In genomic region chr2:11375726-11376454, GRCm38 (mm10) we compare ENCODE assay signal across 14 mouse cellular contexts.
A peak's percentile ranks its signal among the peaks of the same experiment; 100 is the strongest.
DNase-seq lines count a peak whose midpoint lies in the region; ATAC-seq and TF ChIP-seq lines count a peak whose summit lies in the region.
"Had no signal": no experiment of that assay in that cellular context is flagged by ENCODE, and none has a peak within 500 bp of the region (broad histone marks: within the 10 kb centered on the region; RNA-seq: fewer than 3 reads in every experiment).

No protein-coding gene starts in this region.

- TF ChIP-seq EP300 in MEL (IDR thresholded peaks at IDR 0.05; ENCODE audit: low read depth in 1 of 2, low read length in 2 of 2) = no peak

- DNase-seq in kidney, adult 2 months = peak; percentile 69
- no peak for DNase-seq in MEL (ENCODE audit: low read depth, low spot score)
- DNase-seq in kidney, postnatal 0 days (ENCODE audit: low spot score) = no peak
- DNase-seq in lung, postnatal 36 days = peak; percentile 55
- DNase-seq in layer of hippocampus, postnatal 36 days = no peak
- DNase-seq in right cerebral cortex, postnatal 14 days = no peak
- DNase-seq: midbrain, embryonic 14.5 days had no signal

- no peaks in the 10 kb centered on the region for H3K36me3 ChIP-seq in kidney, adult 2 months (ENCODE audit: control insufficient read depth, insufficient read depth, low read length)
- no peaks in the 10 kb centered on the region for H3K36me3 ChIP-seq in kidney, embryonic 14.5 days (ENCODE audit: control insufficient read depth, insufficient read depth, low read length)
- peaks cover 0 to 26% of the 10 kb centered on the region in 2 experiments; a peak in 2 of 4 replicates for H3K36me3 ChIP-seq in MEL (ENCODE audit: control insufficient read depth in 1 of 2, insufficient read depth in 2 of 2, low read length in 2 of 2)
- H3K36me3 ChIP-seq in kidney, postnatal 0 days (ENCODE audit: insufficient read depth, low read length) = no peaks in the 10 kb centered on the region
- H3K36me3 ChIP-seq: heart, embryonic 12.5 days; limb, embryonic 15.5 days had no signal

- no peak overlapping the region for H3K4me3 ChIP-seq in kidney, adult 2 months (ENCODE audit: insufficient read depth, low read depth, low read length)
- no peak overlapping the region for H3K4me3 ChIP-seq in kidney, embryonic 14.5 days (ENCODE audit: low read length)
- H3K4me3 ChIP-seq in MEL (ENCODE audit: control insufficient read depth in 1 of 2, insufficient read depth in 1 of 2, low read depth in 2 of 2, low read length in 2 of 2) = no peak overlapping the region; a peak in 1 of 4 replicates
- H3K4me3 ChIP-seq in kidney, postnatal 0 days (replicated peaks; ENCODE audit: low read depth, low read length) = no peak overlapping the region
- H3K4me3 ChIP-seq: heart, embryonic 12.5 days; layer of hippocampus, adult 2 months; limb, embryonic 15.5 days had no signal

- no peaks in the 10 kb centered on the region for H3K9me3 ChIP-seq in kidney, embryonic 14.5 days (ENCODE audit: control insufficient read depth, low read length)
- H3K9me3 ChIP-seq in MEL (replicated peaks; ENCODE audit: insufficient read depth, low read length) = no peaks in the 10 kb centered on the region
- no peaks in the 10 kb centered on the region for H3K9me3 ChIP-seq in kidney, postnatal 0 days (replicated peaks; ENCODE audit: low read length)
- H3K9me3 ChIP-seq: heart, embryonic 12.5 days; limb, embryonic 15.5 days had no signal

- WGBS in kidney, adult 2 months = 44% methylated on average over 10 of the region's 10 CpGs
- WGBS in kidney, embryonic 14.5 days = 61% methylated on average over 10 of the region's 10 CpGs
- 52% methylated on average over 10 of the region's 10 CpGs for WGBS in kidney, postnatal 0 days

- peaks cover 22% of the 10 kb centered on the region for H3K4me1 ChIP-seq in kidney, adult 2 months (ENCODE audit: control insufficient read depth, insufficient read depth, low read length)
- H3K4me1 ChIP-seq in kidney, embryonic 14.5 days (ENCODE audit: control insufficient read depth, insufficient read depth, low read length) = no peaks in the 10 kb centered on the region
- peaks cover 27 to 32% of the 10 kb centered on the region in 2 experiments for H3K4me1 ChIP-seq in MEL (ENCODE audit: control insufficient read depth in 1 of 2, insufficient read depth in 2 of 2, low read length in 2 of 2)
- H3K4me1 ChIP-seq in kidney, postnatal 0 days (replicated peaks; ENCODE audit: insufficient read depth, low read length) = 0 out of 2 replicates have a peak, but pooled peaks cover 4% of the 10 kb centered on the region
- H3K4me1 ChIP-seq: heart, embryonic 12.5 days; limb, embryonic 15.5 days had no signal

- no peak for TF ChIP-seq CTCF in kidney, adult 2 months (conservative IDR thresholded peaks at IDR 0.05; ENCODE audit: insufficient read depth, insufficient read length, low read depth, low read length)
- TF ChIP-seq CTCF in MEL (IDR thresholded peaks at IDR 0.05 in 2 of 3, conservative IDR thresholded peaks at IDR 0.05 in 1 of 3; ENCODE audit: control insufficient read depth in 1 of 3, insufficient read depth in 1 of 3, low read depth in 2 of 3, low read length in 3 of 3, poor library complexity in 1 of 3, severe bottlenecking in 1 of 3) = no peak
- TF ChIP-seq CTCF in kidney, postnatal 0 days (IDR thresholded peaks at IDR 0.05; ENCODE audit: low read depth) = no peak

- H3K27ac ChIP-seq in kidney, adult 2 months (ENCODE audit: insufficient read depth, low read depth, low read length) = peak overlapping the region; percentile 94
- H3K27ac ChIP-seq in kidney, embryonic 14.5 days (ENCODE audit: low read depth, low read length) = no peak overlapping the region
- H3K27ac ChIP-seq in MEL (ENCODE audit: control insufficient read depth, low read depth, low read length) = no peak overlapping the region
- 0 out of 2 replicates have a peak overlapping the region, but pooled peaks have one; percentile 16 for H3K27ac ChIP-seq in kidney, postnatal 0 days
- H3K27ac ChIP-seq: hindbrain, postnatal 0 days; layer of hippocampus, adult 2 months; limb, embryonic 15.5 days had no signal

- no peak for ATAC-seq in kidney, embryonic 14.5 days (ENCODE audit: low FRiP score, low TSS enrichment)
- no peak for ATAC-seq in kidney, postnatal 0 days (replicated peaks; ENCODE audit: low FRiP score, low read depth)
- ATAC-seq in activated CD4-positive, CD25-positive, alpha-beta regulatory T cell, adult 4 months = no peak
- ATAC-seq: forebrain, embryonic 16.5 days; hindbrain, postnatal 0 days had no signal

- no peak for TF ChIP-seq RAD21 in MEL (IDR thresholded peaks at IDR 0.05; ENCODE audit: low read depth, low read length)

- H3K27me3 ChIP-seq in kidney, adult 2 months (replicated peaks; ENCODE audit: control insufficient read depth, insufficient read depth, low read length) = no peaks in the 10 kb centered on the region
- H3K27me3 ChIP-seq in kidney, embryonic 14.5 days (ENCODE audit: control insufficient read depth, insufficient read depth, low read length) = no peaks in the 10 kb centered on the region
- no peaks in the 10 kb centered on the region for H3K27me3 ChIP-seq in MEL (ENCODE audit: control insufficient read depth in 1 of 2, insufficient read depth in 2 of 2, low read length in 2 of 2)
- no peaks in the 10 kb centered on the region for H3K27me3 ChIP-seq in kidney, postnatal 0 days (ENCODE audit: insufficient read depth, low read length)
- H3K27me3 ChIP-seq: heart, embryonic 12.5 days; limb, embryonic 15.5 days had no signal

- H3K4me2 ChIP-seq in kidney, embryonic 14.5 days (replicated peaks; ENCODE audit: low read depth, low read length) = no peak overlapping the region
- H3K4me2 ChIP-seq in kidney, postnatal 0 days (ENCODE audit: low read length) = no peak overlapping the region
- H3K4me2 ChIP-seq: heart, embryonic 12.5 days; limb, embryonic 15.5 days had no signal

- no peak for TF ChIP-seq POLR2A in kidney, adult 2 months (IDR thresholded peaks at IDR 0.05; ENCODE audit: low read depth, low read length)
- TF ChIP-seq POLR2A in MEL (IDR thresholded peaks at IDR 0.05; ENCODE audit: control insufficient read depth in 1 of 2, insufficient read depth in 1 of 2, low read depth in 1 of 2, low read length in 2 of 2, poor library complexity in 1 of 2) = no peak

- H3K79me2 ChIP-seq in MEL (ENCODE audit: control insufficient read depth, insufficient read depth, low read length, poor library complexity) = no peaks in the 10 kb centered on the region

- H3K9ac ChIP-seq in kidney, embryonic 14.5 days (ENCODE audit: low read depth, low read length) = no peak overlapping the region
- H3K9ac ChIP-seq in MEL (ENCODE audit: control insufficient read depth, low read depth, low read length, poor library complexity, severe bottlenecking) = peak overlapping the region; percentile 46
- no peak overlapping the region for H3K9ac ChIP-seq in kidney, postnatal 0 days (ENCODE audit: low read depth, low read length)
- H3K9ac ChIP-seq: heart, embryonic 12.5 days; limb, embryonic 15.5 days had no signal

TF ChIP-seq in MEL, 35 proteins besides CTCF, POLR2A, EP300 and RAD21:
- TF ChIP-seq KAT2A (conservative IDR thresholded peaks at IDR 0.05; ENCODE audit: low read depth, low read length) = no peak
TF ChIP-seq in MEL: peak in this region for 0.

Comparison
In these comparisons a context has a peak if more than half of its experiments do, and no peak if none do; other contexts are left out.
1. DNase-seq: peak in kidney, adult 2 months (single experiment) and lung, postnatal 36 days (single experiment); none in MEL (single experiment), kidney, postnatal 0 days (single experiment), layer of hippocampus, postnatal 36 days (0 of 2) and right cerebral cortex, postnatal 14 days (single experiment).
2. H3K27ac ChIP-seq: peak in kidney, adult 2 months (single experiment) and kidney, postnatal 0 days (single experiment); none in kidney, embryonic 14.5 days (single experiment) and MEL (single experiment).